Mouse (Mus musculus) intestine, postnatal 0 days (tissue): ENCODE data around the gene Esp24. TPM values are rescaled to one million over a fixed set of nuclear protein-coding genes. Genes with fewer than 3 reads are reported as not detected.

Experiments used
- ATAC-seq: fragments of 200-750 bp; cut with Nextera tagmentation; 2 replicates; pipeline ENCODE4 v1.8.0; 2017; ENCODE audit warnings: mild to moderate bottlenecking, moderate TSS enrichment, moderate library complexity
- H3K27ac ChIP-seq: fragments of 300-500 bp; sonication (generic); 2 replicates; pipeline ENCODE4 v1.5.1; 2014; ENCODE audit warnings: mild to moderate bottlenecking, low read depth, low read length, moderate library complexity
- H3K27me3 ChIP-seq: fragments of 300-500 bp; sonication (generic); replicated peaks from 2 replicates; pipeline ENCODE4 v1.6.1; 2014; ENCODE audit warnings: low read length, mixed read lengths; ENCODE audit not compliant: control insufficient read depth, insufficient read depth
- H3K36me3 ChIP-seq: fragments of 300-500 bp; sonication (generic); 2 replicates; pipeline ENCODE4 v1.6.1; 2014; ENCODE audit warnings: mild to moderate bottlenecking, moderate library complexity; ENCODE audit not compliant: control insufficient read depth, insufficient read depth
- H3K4me1 ChIP-seq: fragments of 300-500 bp; sonication (generic); replicated peaks from 2 replicates; pipeline ENCODE4 v1.6.1; 2014; ENCODE audit warnings: antibody characterized with exemption, low read length, mixed read lengths; ENCODE audit not compliant: control insufficient read depth, insufficient read depth
- H3K4me2 ChIP-seq: fragments of 300-500 bp; sonication (generic); replicated peaks from 2 replicates; pipeline ENCODE4 v1.6.1; 2014; ENCODE audit warnings: low read depth, mild to moderate bottlenecking, moderate library complexity
- H3K4me3 ChIP-seq: fragments of 300-500 bp; sonication (generic); 2 replicates; pipeline ENCODE4 v1.5.1; 2014; ENCODE audit warnings: low read depth, low read length
- H3K9ac ChIP-seq: fragments of 300-500 bp; sonication (generic); 2 replicates; pipeline ENCODE4 v1.6.1; 2014; ENCODE audit warnings: mild to moderate bottlenecking, low read depth, low read length
- H3K9me3 ChIP-seq: fragments of 300-500 bp; sonication (generic); 2 replicates; pipeline ENCODE4 v1.6.1; 2016; ENCODE audit warnings: mixed run types; ENCODE audit not compliant: control insufficient read depth
- CTCF ChIP-seq: sonication (generic); IDR thresholded peaks from 2 replicates; pipeline ENCODE4 v1.5.1; 2016; ENCODE audit warnings: low read depth, mild to moderate bottlenecking, control low read depth, antibody characterized with exemption, moderate library complexity
- WGBS: fragments of 180-500 bp; shearing (Covaris S2); extraction: QIAGEN DNeasy Blood & Tissue Kit; methylation state at CpG from one replicate; pipeline ENCODE4 v1.1.7; 2014; 5-methylcytosine and 5-hydroxymethylcytosine counted together
- polyA plus RNA-seq: library from polyadenylated mRNA; unstranded; fragments of >200 nt; fragmentation: Nextera tagmentation; extraction: Ambion mirVana; gene quantifications from 2 replicates; pipeline ENCODE4 v1.2.1, GENCODE M21; 2015

The Esp24 gene
- polyA plus RNA-seq, 1 experiment from 2014 or later: not detected

GRCm38 (mm10) chr17:39076937-39077336, 40.4 kb downstream of the Esp24 start, which contains the start of gene Esp23:
TSS of gene Esp23 (minus strand) at chr17:39077037.
- TF ChIP-seq CTCF: no peak
- Histone ChIP-seq H3K4me3 (no peak within 1 kb of the TSS), H3K27ac (no peak within 1 kb of the TSS), H3K27me3 (no peaks in the 10 kb centered on the region), H3K9me3 (peaks cover 6% of the 10 kb centered on the region; the same call in 1 of the 2 replicates), H3K4me2 (no peak within 1 kb of the TSS), H3K36me3 (no peaks in the 10 kb centered on the region), H3K9ac (no peak within 1 kb of the TSS), H3K4me1 (no peaks in the 10 kb centered on the region)
- 41% methylated on average over 1 of the region's 1 CpGs for WGBS
- no peak for ATAC-seq

Other genes starting within 250 kb of the Esp24 start
- not detected in 2 replicates for gene Gm21903, start 6.6 kb downstream of the Esp24 start, polyA plus RNA-seq
- gene Esp23, start 40.3 kb downstream of the Esp24 start, polyA plus RNA-seq: not detected in 2 replicates
- gene Esp22, start 58.6 kb downstream of the Esp24 start, polyA plus RNA-seq: not detected in 2 replicates